Mouse (Mus musculus): ENCODE data around the gene Pcdh11x. TPM values are rescaled to one million over a fixed set of nuclear protein-coding genes. Genes with fewer than 3 reads are reported as not detected.

Gene Pcdh11x
- not detected for polyA plus RNA-seq (2017; shearing (Covaris generic))

DNA sequence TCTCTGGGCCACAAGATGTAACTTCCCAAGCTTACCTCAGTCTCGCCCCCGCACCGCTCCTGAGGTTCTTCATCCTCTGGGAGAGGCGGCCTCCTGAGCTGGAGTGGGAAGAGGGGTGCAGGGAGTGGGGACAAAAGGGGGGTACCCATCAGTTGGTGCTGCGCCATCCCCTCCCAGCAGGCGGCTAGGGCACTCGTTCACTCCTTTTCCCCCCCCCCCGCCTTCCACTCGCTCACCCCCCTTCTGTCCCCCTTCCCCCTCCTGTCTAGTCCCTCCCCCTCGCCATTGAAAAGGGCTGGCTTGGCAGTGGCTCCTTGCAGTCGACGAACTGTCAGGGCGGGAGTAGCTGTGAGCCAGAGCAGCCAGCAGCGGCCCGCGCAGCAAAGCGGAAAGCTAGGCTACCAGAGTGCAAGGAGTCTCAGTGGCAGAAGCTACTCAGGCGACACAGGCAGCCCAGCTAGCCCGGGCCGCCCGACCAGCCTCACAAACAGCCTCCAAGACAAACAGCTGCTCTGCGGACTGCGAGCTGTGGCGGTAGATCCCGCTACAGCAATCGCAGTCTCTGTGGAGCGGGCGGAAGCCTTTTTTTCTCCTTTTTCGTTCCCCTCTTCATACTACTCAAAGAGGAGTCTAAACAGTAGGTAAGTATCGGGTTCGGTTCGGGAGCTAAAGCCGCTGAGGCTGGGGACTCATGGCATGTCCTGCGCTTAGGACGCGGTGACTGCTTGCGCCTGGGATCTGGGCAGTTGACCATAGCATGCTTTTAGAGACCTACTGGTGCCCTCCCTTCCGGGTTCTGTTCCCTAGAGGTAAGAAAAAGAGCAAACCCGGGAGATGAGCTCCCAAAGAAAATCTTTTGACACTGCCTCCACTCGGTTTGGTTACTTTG, at the start of gene Pcdh11x:
Gene Pcdh11x (plus strand): TSS at position 249 of the 889 bp plus-strand sequence.

DNA sequence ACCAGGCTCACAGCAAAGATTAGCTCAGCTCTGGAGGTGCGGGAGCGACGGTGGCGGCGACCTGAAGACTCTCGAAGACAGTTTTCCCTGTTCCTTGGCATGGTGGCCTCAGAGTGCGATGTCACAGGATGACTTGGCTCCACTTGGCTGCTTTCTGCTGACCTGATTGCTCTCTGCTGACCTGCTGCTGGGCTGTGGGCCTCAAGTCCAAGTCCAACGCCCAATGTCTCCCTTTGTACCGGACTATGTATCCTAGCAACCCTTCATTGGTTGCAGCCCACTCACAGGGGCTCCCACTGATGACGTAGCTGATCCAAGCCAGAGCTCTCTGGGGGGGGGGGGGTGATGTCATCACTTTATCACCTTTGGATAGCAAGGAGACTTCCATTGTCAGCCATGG, 22.9 kb downstream of the Pcdh11x start, which contains the start of gene H2afb3:
Gene H2afb3 (minus strand): TSS at position 101 of the 400 bp plus-strand sequence.

Other genes starting within 250 kb of the Pcdh11x start
- gene H2afb3, start 22.8 kb downstream of the Pcdh11x start, polyA plus RNA-seq (2017; shearing (Covaris generic)) = not detected

Measured in inflammation-experienced regulatory T-cells, adult 16 weeks (primary cell).